Mouse (Mus musculus) ZHBTc4 (cell line): ENCODE results near the gene Vmn2r102.

Experiments used
- DNase-seq: peaks from one replicate; pipeline ENCODE4 v3.0.0-alpha.2; 2011; ENCODE audit warnings: low read depth, low spot score

Vmn2r102 gene

GRCm38 (mm10) chr17:19660028-19660427 lies at the start of gene Vmn2r102:
TSS of gene Vmn2r102 (plus strand) at chr17:19660328.
- no peak for DNase-seq

GRCm38 (mm10) chr17:19629328-19629727 lies 30.8 kb upstream of the Vmn2r102 start:
- no peak for DNase-seq

- no peak for DNase-seq
Measured at GRCm38 (mm10) chr17:19658447-19658846, 1.7 kb upstream of the Vmn2r102 start.

- no peak for DNase-seq
Measured at GRCm38 (mm10) chr17:19692062-19692461, 31.9 kb downstream of the Vmn2r102 start.
